Mouse (Mus musculus) hindbrain, embryonic 14.5 days (tissue): ENCODE results near the gene Hat1. TPM values are rescaled to one million over a fixed set of nuclear protein-coding genes. Genes with fewer than 3 reads are reported as not detected.

Experiments
- ATAC-seq: fragments of 200-750 bp; cut with Nextera tagmentation; 2 replicates; pipeline ENCODE4 v1.8.0; 2017; ENCODE audit warnings: moderate number of reproducible peaks, mild to moderate bottlenecking, moderate TSS enrichment, moderate library complexity; ENCODE audit not compliant: low FRiP score
- DNase-seq: peaks from one replicate; pipeline ENCODE4 v3.0.0-alpha.2; 2015; ENCODE audit warnings: low spot score
- H3K27ac ChIP-seq: fragments of 300-500 bp; sonication (generic); 2 replicates; pipeline ENCODE4 v1.5.1; 2014; ENCODE audit warnings: mild to moderate bottlenecking, moderate library complexity
- H3K27me3 ChIP-seq: fragments of 300-500 bp; sonication (generic); 2 replicates; pipeline ENCODE4 v1.6.1; 2014; ENCODE audit warnings: mild to moderate bottlenecking, low read length, mixed read lengths; ENCODE audit not compliant: control insufficient read depth, insufficient read depth
- H3K36me3 ChIP-seq: fragments of 300-500 bp; sonication (generic); replicated peaks from 2 replicates; pipeline ENCODE4 v1.6.1; 2014; ENCODE audit not compliant: control insufficient read depth, insufficient read depth
- H3K4me1 ChIP-seq: fragments of 300-500 bp; sonication (generic); replicated peaks from 2 replicates; pipeline ENCODE4 v1.6.1; 2014; ENCODE audit warnings: antibody characterized with exemption, low read length, mixed read lengths; ENCODE audit not compliant: control insufficient read depth, insufficient read depth
- H3K4me2 ChIP-seq: fragments of 300-500 bp; sonication (generic); replicated peaks from 2 replicates; pipeline ENCODE4 v1.6.1; 2014; ENCODE audit warnings: mild to moderate bottlenecking, moderate library complexity
- H3K4me3 ChIP-seq: fragments of 300-500 bp; sonication (generic); replicated peaks from 2 replicates; pipeline ENCODE4 v1.5.1; 2014; ENCODE audit warnings: mild to moderate bottlenecking, low read length
- H3K9ac ChIP-seq: fragments of 300-500 bp; sonication (generic); 2 replicates; pipeline ENCODE4 v1.6.1; 2014
- H3K9me3 ChIP-seq: fragments of 300-500 bp; sonication (generic); 2 replicates; pipeline ENCODE4 v1.6.1; 2016; ENCODE audit warnings: low read length; ENCODE audit not compliant: control insufficient read depth
- WGBS: fragments of 180-500 bp; shearing (Covaris S2); extraction: QIAGEN DNeasy Blood & Tissue Kit; methylation state at CpG from one replicate; pipeline ENCODE4 v1.1.7; 2014; 5-methylcytosine and 5-hydroxymethylcytosine counted together
- polyA plus RNA-seq: library from polyadenylated mRNA; unstranded; fragments of >200 nt; fragmentation: Nextera tagmentation; extraction: Ambion mirVana; gene quantifications from 2 replicates; pipeline ENCODE4 v1.2.1, GENCODE M21; 2014

Hat1 gene
- polyA plus RNA-seq, 1 experiment from 2014 or later = 50.6 TPM

GRCm38 (mm10) chr2:71453161-71453916 is 64.6 kb downstream of the Hat1 start, which contains the start of gene Metap1d:
Metap1d (plus strand) TSS chr2:71453276.
- under 1% methylated on average over 61 of the region's 61 CpGs for WGBS
- H3K27me3 ChIP-seq = peaks cover 3% of the 10 kb centered on the region; the same call in 1 of the 2 replicates
- peak within 1 kb of the TSS; percentile 55 for H3K4me3 ChIP-seq
- peaks cover 6% of the 10 kb centered on the region; the same call in 1 of the 2 replicates for H3K4me1 ChIP-seq
- peak within 1 kb of the TSS; percentile 81 for H3K4me2 ChIP-seq
- no peaks in the 10 kb centered on the region for H3K9me3 ChIP-seq
- H3K27ac ChIP-seq = peak within 1 kb of the TSS; percentile 60; the same call in 1 of the 2 replicates
- DNase-seq (peak; percentile 97), ATAC-seq (peak; percentile 96)
- no peaks in the 10 kb centered on the region for H3K36me3 ChIP-seq
- H3K9ac ChIP-seq = peak within 1 kb of the TSS; percentile 59

GRCm38 (mm10) chr2:71453917-71454260 is 65.1 kb downstream of the Hat1 start:
- Histone ChIP-seq H3K4me2 (peak overlapping the region; percentile 81), H3K4me1 (peaks cover 6% of the 10 kb centered on the region; the same call in 1 of the 2 replicates), H3K9ac (peak overlapping the region; percentile 59), H3K9me3 (no peaks in the 10 kb centered on the region), H3K27ac (no peak overlapping the region), H3K27me3 (peaks cover 3% of the 10 kb centered on the region; the same call in 1 of the 2 replicates), H3K4me3 (peak overlapping the region; percentile 55), H3K36me3 (no peaks in the 10 kb centered on the region)
- no peak for ATAC-seq
- 39% methylated on average over 4 of the region's 4 CpGs for WGBS
- DNase-seq = no peak

GRCm38 (mm10) chr2:71458624-71459023 is 69.9 kb downstream of the Hat1 start:
- DNase-seq (no peak), ATAC-seq (no peak)
- Histone ChIP-seq H3K36me3 (no peaks in the 10 kb centered on the region), H3K27me3 (no peaks in the 10 kb centered on the region), H3K4me1 (peaks cover 5% of the 10 kb centered on the region; the same call in 1 of the 2 replicates), H3K4me2 (no peak overlapping the region), H3K9me3 (no peaks in the 10 kb centered on the region), H3K4me3 (no peak overlapping the region), H3K9ac (no peak overlapping the region), H3K27ac (no peak overlapping the region)
- 63% methylated on average over 13 of the region's 13 CpGs for WGBS

DNA sequence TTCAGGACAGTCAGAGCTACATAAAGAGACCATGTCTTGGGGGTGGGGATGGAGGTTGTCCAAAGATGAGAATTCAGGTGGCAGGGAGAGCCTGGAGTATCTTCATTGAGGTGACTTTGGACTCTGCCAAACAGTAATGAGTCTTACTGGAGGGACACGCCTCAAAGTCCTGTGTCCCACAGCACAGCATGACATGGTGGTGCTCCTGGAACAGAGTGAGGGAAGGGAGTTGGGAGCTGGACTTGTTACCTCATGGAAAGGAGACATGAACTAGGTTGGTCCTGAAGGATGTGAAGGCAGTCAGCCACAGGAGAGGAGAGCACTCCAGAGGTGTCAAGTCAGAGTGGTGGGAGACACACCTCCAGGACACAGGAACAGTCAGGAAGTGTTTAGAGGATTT is 70.9 kb downstream of the Hat1 start:
- 100% methylated on average over 1 of the region's 1 CpGs for WGBS
- Histone ChIP-seq H3K4me1 (no peaks in the 10 kb centered on the region), H3K9ac (no peak overlapping the region), H3K9me3 (no peaks in the 10 kb centered on the region), H3K27ac (no peak overlapping the region), H3K4me2 (no peak overlapping the region), H3K36me3 (no peaks in the 10 kb centered on the region), H3K4me3 (no peak overlapping the region), H3K27me3 (no peaks in the 10 kb centered on the region)
- DNase-seq (no peak), ATAC-seq (no peak)

- H3K9ac ChIP-seq = no peak overlapping the region
- no peaks in the 10 kb centered on the region for H3K9me3 ChIP-seq
- no peak overlapping the region for H3K4me2 ChIP-seq
- H3K27ac ChIP-seq = no peak overlapping the region
- DNase-seq (no peak), ATAC-seq (no peak)
- no peaks in the 10 kb centered on the region for H3K36me3 ChIP-seq
- no peaks in the 10 kb centered on the region for H3K27me3 ChIP-seq
- 73% methylated on average over 5 of the region's 6 CpGs for WGBS
- H3K4me1 ChIP-seq = peaks cover 3% of the 10 kb centered on the region
- no peak overlapping the region for H3K4me3 ChIP-seq
These were observed 72.4 kb downstream of the Hat1 start for GRCm38 (mm10) chr2:71461139-71461538.

- DNase-seq = no peak
- Histone ChIP-seq H3K9me3 (no peaks in the 10 kb centered on the region), H3K36me3 (no peaks in the 10 kb centered on the region), H3K27me3 (no peaks in the 10 kb centered on the region), H3K4me2 (no peak overlapping the region), H3K4me3 (no peak overlapping the region), H3K9ac (no peak overlapping the region), H3K4me1 (peaks cover 6% of the 10 kb centered on the region), H3K27ac (no peak overlapping the region)
- ATAC-seq = no peak
- WGBS = 70% methylated on average over 7 of the region's 7 CpGs
These were observed 72.8 kb downstream of the Hat1 start for GRCm38 (mm10) chr2:71461589-71461988.

GRCm38 (mm10) chr2:71462066-71462465 is 73.3 kb downstream of the Hat1 start:
- no peak for ATAC-seq
- Histone ChIP-seq H3K9me3 (no peaks in the 10 kb centered on the region), H3K4me3 (no peak overlapping the region), H3K4me1 (peaks cover 6% of the 10 kb centered on the region), H3K4me2 (no peak overlapping the region), H3K27ac (no peak overlapping the region), H3K36me3 (no peaks in the 10 kb centered on the region), H3K27me3 (no peaks in the 10 kb centered on the region), H3K9ac (no peak overlapping the region)
- 90% methylated on average over 4 of the region's 4 CpGs for WGBS
- DNase-seq = no peak

DNA sequence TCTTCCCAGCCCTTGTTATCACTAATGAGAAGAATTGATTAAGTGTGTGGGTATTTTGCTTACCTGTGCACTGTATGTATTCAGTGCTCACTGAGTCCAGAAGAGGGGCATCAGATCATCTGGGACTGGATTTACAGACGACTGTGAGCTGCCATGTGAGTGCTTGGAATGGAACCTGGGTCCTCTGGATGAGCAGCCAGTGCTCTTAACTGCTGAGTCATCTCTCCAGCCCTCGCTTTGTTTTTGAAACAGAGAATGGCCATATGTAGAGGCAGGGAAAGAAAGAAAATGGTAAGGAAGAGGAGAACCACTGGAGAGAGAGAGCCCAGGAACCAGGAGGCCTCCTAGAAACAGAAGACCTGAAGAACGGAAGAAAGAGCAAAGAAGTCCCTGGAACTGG is 73.8 kb downstream of the Hat1 start:
- ATAC-seq (no peak), DNase-seq (no peak)
- Histone ChIP-seq H3K9me3 (no peaks in the 10 kb centered on the region), H3K27ac (no peak overlapping the region), H3K27me3 (no peaks in the 10 kb centered on the region), H3K4me2 (no peak overlapping the region), H3K9ac (no peak overlapping the region), H3K4me1 (peaks cover 6% of the 10 kb centered on the region), H3K4me3 (no peak overlapping the region), H3K36me3 (no peaks in the 10 kb centered on the region)
- WGBS = 76% methylated on average over 3 of the region's 3 CpGs

GRCm38 (mm10) chr2:71466103-71466502 is 77.3 kb downstream of the Hat1 start:
- Histone ChIP-seq H3K9ac (peak overlapping the region; percentile 20; the same call in 1 of the 2 replicates), H3K4me3 (no peak overlapping the region), H3K9me3 (no peaks in the 10 kb centered on the region), H3K4me1 (peaks cover 6% of the 10 kb centered on the region), H3K27me3 (no peaks in the 10 kb centered on the region), H3K4me2 (no peak overlapping the region), H3K36me3 (no peaks in the 10 kb centered on the region), H3K27ac (no peak overlapping the region)
- 11% methylated on average over 6 of the region's 6 CpGs for WGBS
- DNase-seq = no peak
- no peak; the same call in 1 of the 2 replicates for ATAC-seq
